Mouse (Mus musculus) bone marrow macrophage, adult 2 months (primary cell): ENCODE data around the gene Birc7. TPM values are rescaled to one million over a fixed set of nuclear protein-coding genes. Genes with fewer than 3 reads are reported as not detected.

Experiments
- H3K27ac ChIP-seq: 2 replicates; pipeline ENCODE4 v1.5.1; 2012; ENCODE audit warnings: low read depth, low read length; ENCODE audit not compliant: insufficient read depth
- H3K4me1 ChIP-seq: 2 replicates; pipeline ENCODE4 v1.6.1; 2012; ENCODE audit warnings: low read length; ENCODE audit not compliant: control insufficient read depth, insufficient read depth
- H3K4me3 ChIP-seq: 2 replicates; pipeline ENCODE4 v1.5.1; 2012; ENCODE audit warnings: mild to moderate bottlenecking, low read length, moderate library complexity; ENCODE audit not compliant: insufficient read depth
- CTCF ChIP-seq: IDR thresholded peaks from 2 replicates; pipeline ENCODE4 v1.5.1; 2012; ENCODE audit warnings: low read depth, mild to moderate bottlenecking, low read length, moderate library complexity
- POLR2A ChIP-seq: IDR thresholded peaks from 2 replicates; pipeline ENCODE4 v1.6.1; 2012; ENCODE audit warnings: mild to moderate bottlenecking, low read depth, low read length, borderline replicate concordance
- polyA plus RNA-seq: library from polyadenylated mRNA; stranded (reverse); fragments of >200 nt; gene quantifications from 2 replicates; pipeline ENCODE4 v1.2.4, GENCODE M21; 2012; ENCODE audit not compliant: missing spikeins, insufficient read depth, insufficient read length

Birc7 gene
- polyA plus RNA-seq, 1 experiment, result not detected

- H3K4me3 ChIP-seq, result peak overlapping the region; percentile 98
- TF ChIP-seq POLR2A, result no peak
- TF ChIP-seq CTCF, result no peak
- peak overlapping the region; percentile 83 for H3K27ac ChIP-seq
- peaks cover 27% of the 10 kb centered on the region for H3K4me1 ChIP-seq
These were observed 37.5 kb downstream of the Birc7 start for GRCm38 (mm10) chr2:180966092-180966882.

GRCm38 (mm10) chr2:180967010-180967763 lies 38.4 kb downstream of the Birc7 start, which contains the start of gene Arfgap1:
Arfgap1 (plus strand) TSS chr2:180967225.
- peak within 1 kb of the TSS; percentile 83 for H3K27ac ChIP-seq
- H3K4me3 ChIP-seq, result peak within 1 kb of the TSS; percentile 98
- peak; percentile 58; the same call in 1 of the 2 replicates for TF ChIP-seq POLR2A
- no peak for TF ChIP-seq CTCF
- H3K4me1 ChIP-seq, result peaks cover 32% of the 10 kb centered on the region

DNA sequence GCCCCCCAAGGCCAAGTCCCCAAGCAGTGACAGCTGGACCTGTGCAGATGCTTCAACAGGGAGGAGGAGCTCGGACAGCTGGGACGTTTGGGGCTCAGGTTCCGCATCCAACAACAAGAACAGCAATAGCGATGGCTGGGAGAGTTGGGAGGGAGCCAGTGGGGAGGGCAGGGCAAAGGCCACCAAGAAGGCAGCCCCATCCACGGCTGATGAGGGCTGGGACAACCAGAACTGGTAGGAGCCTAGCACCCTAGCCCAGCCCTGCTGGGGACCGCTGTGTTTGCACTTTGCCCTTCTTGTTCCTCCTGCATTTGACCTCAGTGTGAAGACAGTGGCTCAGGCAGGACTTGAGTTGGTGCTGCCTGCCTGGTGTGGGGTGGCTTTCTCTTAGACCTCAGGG lies 52.3 kb downstream of the Birc7 start:
- TF ChIP-seq POLR2A, result no peak
- TF ChIP-seq CTCF, result no peak
- Histone ChIP-seq H3K4me1 (peaks cover 13% of the 10 kb centered on the region), H3K27ac (no peak overlapping the region), H3K4me3 (no peak overlapping the region)

Other genes starting within 250 kb of the Birc7 start
- 30.2 and 32.9 TPM in 2 replicates for gene Dido1, start 219.0 kb upstream of the Birc7 start, polyA plus RNA-seq
- gene Gid8, start 218.9 kb upstream of the Birc7 start, polyA plus RNA-seq, result 52.9 and 53.5 TPM in 2 replicates
- gene Slc17a9, start 203.8 kb upstream of the Birc7 start, polyA plus RNA-seq, result 6.4 and 6.7 TPM in 2 replicates
- not detected in 2 replicates for gene Bhlhe23, start 152.1 kb upstream of the Birc7 start, polyA plus RNA-seq
- 32.4 and 34.0 TPM in 2 replicates for gene Ythdf1, start 8.1 kb upstream of the Birc7 start, polyA plus RNA-seq
- gene Nkain4, start 25.7 kb downstream of the Birc7 start, polyA plus RNA-seq, result not detected in 2 replicates
- gene Arfgap1, start 38.2 kb downstream of the Birc7 start, polyA plus RNA-seq, result 30.5 and 35.3 TPM in 2 replicates
- 1.5 and 1.9 TPM in 2 replicates for gene Col20a1, start 57.5 kb downstream of the Birc7 start, polyA plus RNA-seq
- not detected in 2 replicates for gene Chrna4, start 114.5 kb downstream of the Birc7 start, polyA plus RNA-seq
- gene Kcnq2, start 206.3 kb downstream of the Birc7 start, polyA plus RNA-seq, result not detected in 2 replicates
- 0.39 TPM in 1 of 2 replicates, not detected in the other for gene Eef1a2, start 228.0 kb downstream of the Birc7 start, polyA plus RNA-seq